Comparison of ENCODE assay signal across 9 mouse cellular contexts in genomic region chr3:88216116-88216515, GRCm38 (mm10). TPM values are rescaled to one million over a fixed set of nuclear protein-coding genes. Genes with fewer than 3 reads are reported as not detected.
DNase-seq lines count a peak whose midpoint lies in the region; ATAC-seq lines count a peak whose summit lies in the region.
"Had no signal": no experiment of that assay in that cellular context is flagged by ENCODE, and none has a peak within 500 bp of the region (broad histone marks: within the 10 kb centered on the region; RNA-seq: fewer than 3 reads in every experiment).

No protein-coding gene starts in this region.

- H3K9ac ChIP-seq in heart, embryonic 15.5 days = no peak overlapping the region
- H3K9ac ChIP-seq in midbrain, embryonic 13.5 days (replicated peaks) = peak overlapping the region; percentile 96

- H3K4me1 ChIP-seq in heart, embryonic 15.5 days (replicated peaks) = peaks cover 21% of the 10 kb centered on the region
- H3K4me1 ChIP-seq in brown adipose tissue, adult 24 weeks (ENCODE audit: control insufficient read depth, insufficient read depth, insufficient read length, low read length) = peaks cover 13% of the 10 kb centered on the region
- H3K4me1 ChIP-seq in hindbrain, embryonic 10.5 days (replicated peaks) = peaks cover 34% of the 10 kb centered on the region
- peaks cover 89% of the 10 kb centered on the region for H3K4me1 ChIP-seq in midbrain, embryonic 13.5 days (replicated peaks)

- H3K36me3 ChIP-seq in heart, embryonic 15.5 days = no peaks in the 10 kb centered on the region
- H3K36me3 ChIP-seq in hindbrain, embryonic 10.5 days = peaks cover 3% of the 10 kb centered on the region; the same call in 1 of the 2 replicates
- H3K36me3 ChIP-seq in midbrain, embryonic 13.5 days = peaks cover 25% of the 10 kb centered on the region

- peaks cover 96% of the 10 kb centered on the region for H3K27me3 ChIP-seq in heart, embryonic 15.5 days
- peaks cover 100% of the 10 kb centered on the region for H3K27me3 ChIP-seq in hindbrain, embryonic 10.5 days (ENCODE audit: insufficient read depth, poor library complexity, severe bottlenecking)
- H3K27me3 ChIP-seq in midbrain, embryonic 13.5 days = peaks cover 93% of the 10 kb centered on the region

- H3K27ac ChIP-seq in heart, embryonic 15.5 days = no peak overlapping the region
- H3K27ac ChIP-seq in brown adipose tissue, adult 24 weeks (replicated peaks; ENCODE audit: low read depth, low read length) = no peak overlapping the region
- no peak overlapping the region; the same call in 1 of the 2 replicates for H3K27ac ChIP-seq in hindbrain, embryonic 10.5 days
- peak overlapping the region; percentile 96 for H3K27ac ChIP-seq in midbrain, embryonic 13.5 days

- WGBS in heart, embryonic 15.5 days = 4% methylated on average over 6 of the region's 6 CpGs
- under 1% methylated on average over 6 of the region's 6 CpGs for WGBS in hindbrain, embryonic 10.5 days
- WGBS in midbrain, embryonic 13.5 days = 10% methylated on average over 6 of the region's 6 CpGs

- H3K4me3 ChIP-seq in heart, embryonic 15.5 days = peak overlapping the region; percentile 44
- peak overlapping the region; percentile 50; the same call in 1 of the 2 replicates for H3K4me3 ChIP-seq in brown adipose tissue, adult 24 weeks (ENCODE audit: insufficient read depth, low read depth, low read length)
- peak overlapping the region; percentile 50; the same call in 1 of the 2 replicates for H3K4me3 ChIP-seq in hindbrain, embryonic 10.5 days
- peak overlapping the region; percentile 67 for H3K4me3 ChIP-seq in midbrain, embryonic 13.5 days (replicated peaks)

- no peak for DNase-seq in heart, postnatal 10 days
- no peak for DNase-seq in hindbrain, embryonic 10.5 days (ENCODE audit: low spot score)
- DNase-seq in layer of hippocampus, adult 18-20 months (ENCODE audit: low spot score in 2 of 2) = no peak
- DNase-seq in ovary, adult 18-20 months (ENCODE audit: low spot score) = no peak
- DNase-seq in thymus, postnatal 4 days = no peak
- DNase-seq: right cerebral cortex, postnatal 4 days had no signal

- no peaks in the 10 kb centered on the region for H3K9me3 ChIP-seq in heart, embryonic 15.5 days (replicated peaks)
- H3K9me3 ChIP-seq in hindbrain, embryonic 10.5 days = no peaks in the 10 kb centered on the region
- no peaks in the 10 kb centered on the region for H3K9me3 ChIP-seq in midbrain, embryonic 13.5 days

- ATAC-seq in heart, embryonic 15.5 days (replicated peaks; ENCODE audit: insufficient number of reproducible peaks, insufficient read depth, low FRiP score, low read depth) = no peak
- no peak for ATAC-seq in midbrain, embryonic 13.5 days

- peak overlapping the region; percentile 64 for H3K4me2 ChIP-seq in heart, embryonic 15.5 days
- peak overlapping the region; percentile 74 for H3K4me2 ChIP-seq in midbrain, embryonic 13.5 days (replicated peaks)

- intact Hi-C loops in heart, postnatal 10 days (cut with DNase I) = no loop called here

RNA-seq across cellular contexts. Expression of gene Rhbg, which starts 38.4 kb away (rescaled TPM):
- polyA plus RNA-seq in heart, embryonic 15.5 days (2015; fragmentation: Nextera tagmentation; extraction: Ambion mirVana) = 0.13 and 0.14 TPM in 2 replicates
- total RNA-seq in heart, postnatal 10 days (2021) = not detected
- not detected in 2 replicates for polyA plus RNA-seq in brown adipose tissue, adult 24 weeks (2012; ENCODE audit: insufficient read depth, insufficient read length, missing spikeins)
- polyA plus RNA-seq in hindbrain, embryonic 10.5 days (2016; fragmentation: Nextera tagmentation; extraction: Ambion mirVana) = not detected in 2 replicates
- 0.12 TPM in 1 of 2 replicates, not detected in the other for polyA plus RNA-seq in midbrain, embryonic 13.5 days (2015; fragmentation: Nextera tagmentation; extraction: Ambion mirVana)
- total RNA-seq in layer of hippocampus, adult 18-20 months (2021) = not detected
